Mouse (Mus musculus) kidney, adult 18-20 months (tissue): ENCODE results near the gene Armc7.

Experiments used
- DNase-seq: peaks from one replicate; pipeline ENCODE4 v3.0.0; 2021

Gene Armc7

GRCm38 (mm10) chr11:115534759-115535371 lies 59.4 kb downstream of the Armc7 start:
- DNase-seq: no peak

DNA sequence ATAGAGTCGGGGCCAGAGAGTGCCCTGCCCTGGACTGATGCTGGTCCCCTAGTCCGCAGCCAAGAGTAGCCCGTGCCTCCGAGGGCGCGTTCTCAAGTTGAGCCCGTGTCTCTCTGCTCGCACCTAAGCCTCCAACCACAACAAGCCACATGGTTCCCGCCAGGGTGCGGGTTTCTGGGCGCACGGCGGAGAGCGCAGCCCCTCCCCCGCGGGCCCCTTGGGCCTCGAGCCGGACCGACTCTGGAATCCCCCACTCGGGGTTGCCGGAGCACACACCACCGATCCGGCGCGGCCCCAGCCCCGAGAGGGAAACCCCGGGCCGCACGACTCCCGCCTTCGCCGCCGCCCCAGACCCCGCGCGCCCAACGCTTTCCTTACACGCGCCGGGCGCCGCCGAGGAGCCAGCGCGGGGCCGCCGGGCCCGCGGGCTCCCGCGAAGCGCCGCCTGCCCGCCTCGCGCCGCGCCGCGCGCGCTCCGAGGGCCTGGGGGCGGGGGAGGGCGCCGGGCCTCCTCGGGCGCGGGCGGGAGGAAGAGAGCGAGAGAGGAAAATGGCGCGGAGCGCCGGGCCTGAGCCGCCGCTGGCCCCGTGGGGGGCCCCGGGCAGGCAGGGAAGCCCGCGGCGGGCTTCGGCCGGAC lies 60.1 kb downstream of the Armc7 start:
- DNase-seq: peak; percentile 58

DNA sequence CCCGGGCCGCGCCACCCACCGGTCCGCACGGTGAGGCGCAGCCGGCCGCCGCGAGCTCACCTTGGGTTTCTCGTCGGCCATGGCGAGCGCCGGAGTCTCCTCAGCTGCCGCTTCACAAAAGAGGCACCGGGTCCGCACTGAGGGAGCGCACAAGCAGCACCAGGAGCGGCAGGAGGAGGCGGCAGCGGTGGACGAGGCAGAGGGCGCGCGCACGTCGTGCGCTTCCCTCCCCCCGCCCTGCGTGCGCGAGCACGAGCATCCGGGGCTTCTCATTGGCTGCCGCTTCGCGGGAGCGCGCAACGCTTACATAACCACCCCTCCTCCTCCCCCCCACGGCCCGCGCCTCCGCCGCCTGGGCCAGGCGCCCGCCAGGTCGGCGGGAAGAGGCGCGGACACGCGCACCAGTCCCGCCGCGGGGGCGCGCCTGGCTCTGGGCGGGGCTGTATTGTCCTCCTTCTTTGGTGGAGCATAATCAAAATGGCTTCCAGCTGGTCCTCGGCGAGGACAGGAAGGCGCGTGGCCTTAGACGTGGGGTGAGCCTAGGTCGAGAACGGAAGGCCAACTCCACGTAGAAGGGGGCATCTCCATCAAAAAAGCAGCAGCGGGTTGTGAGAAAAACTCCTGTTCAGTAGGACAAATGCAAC lies 60.7 kb downstream of the Armc7 start, which contains the start of gene Sumo2:
TSS of gene Sumo2 (minus strand) at position 239 of the 644 bp plus-strand sequence.
- peak; percentile 99 for DNase-seq

DNA sequence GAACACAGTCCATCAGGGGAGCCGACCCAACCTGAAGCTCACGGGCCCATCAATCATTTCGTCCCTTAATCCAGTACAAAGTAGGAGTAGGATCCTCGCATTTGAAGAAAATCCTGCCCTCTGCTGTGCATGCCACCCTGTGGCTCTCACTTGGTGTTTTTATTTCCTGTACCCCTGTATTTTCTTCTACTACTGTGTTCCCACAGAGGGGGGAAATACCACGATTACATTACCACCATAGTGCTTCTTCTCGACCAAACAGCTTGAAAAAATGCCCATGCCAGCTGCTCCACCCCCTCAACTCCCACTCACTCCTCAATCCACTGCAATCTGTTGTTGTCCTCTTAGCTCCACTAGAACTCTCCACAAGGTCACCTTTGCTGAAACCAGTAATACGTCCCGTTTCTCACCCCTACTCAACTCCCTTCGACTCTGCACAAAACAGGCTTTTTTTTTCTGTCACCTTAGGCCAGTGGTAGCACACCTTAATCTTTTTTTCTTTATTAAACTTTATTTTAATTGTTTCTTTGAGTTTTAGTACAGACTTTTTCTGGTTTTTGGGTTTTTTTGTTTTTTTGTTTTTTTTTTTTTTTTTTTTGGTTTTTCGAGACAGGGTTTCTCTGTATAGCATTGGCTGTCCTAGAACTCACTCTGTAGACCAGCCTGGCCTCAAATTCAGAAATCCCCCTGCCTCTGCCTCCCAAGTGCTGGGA lies 61.5 kb downstream of the Armc7 start:
- no peak for DNase-seq

DNA sequence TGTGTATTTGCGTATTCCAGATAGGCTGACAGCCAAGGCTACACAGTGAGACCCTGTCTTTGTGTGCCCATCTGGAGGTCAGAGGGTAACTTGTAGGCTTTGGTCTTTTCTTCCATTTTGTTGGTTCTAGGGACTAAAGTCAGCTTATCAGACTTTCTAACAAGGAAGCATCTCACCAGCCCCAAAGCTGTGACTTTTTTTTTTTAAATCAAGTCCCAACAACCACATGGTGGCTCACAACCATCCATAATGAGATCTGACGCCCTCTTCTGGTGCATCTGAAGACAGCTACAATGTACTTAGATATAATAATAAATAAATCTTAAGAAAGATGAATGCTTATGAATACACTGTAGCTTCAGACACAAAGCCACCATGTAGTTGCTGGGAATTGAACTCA lies 62.6 kb downstream of the Armc7 start:
- no peak for DNase-seq
